8 mouse cellular contexts compared by ENCODE assay signal in the genomic region with DNA sequence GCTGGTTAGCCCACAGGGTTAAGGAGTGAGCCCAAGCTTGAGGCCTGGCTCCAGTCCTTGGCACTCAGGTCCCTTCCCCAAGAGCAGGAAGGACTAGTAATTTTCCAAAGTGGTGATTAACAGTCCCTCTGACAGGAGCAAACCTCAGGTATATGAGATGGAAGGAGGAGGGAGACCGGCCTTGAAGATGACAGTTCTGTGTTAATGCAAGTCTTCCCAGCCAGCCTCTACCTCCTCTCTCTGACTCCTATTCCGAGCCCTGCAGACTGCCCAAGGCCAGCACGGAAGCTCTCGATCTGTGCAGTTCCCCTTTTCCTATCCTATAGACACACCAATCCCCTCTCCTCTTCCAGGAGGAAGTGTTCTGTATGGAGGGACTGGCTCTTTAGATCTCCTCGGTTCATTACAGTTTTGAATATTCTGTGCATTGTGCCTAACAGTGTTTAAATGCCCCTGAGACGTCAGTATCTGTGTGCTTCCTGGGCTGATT.
A peak's percentile ranks its signal among the peaks of the same experiment; 100 is the strongest.
DNase-seq lines count a peak whose midpoint lies in the region; ATAC-seq and TF ChIP-seq lines count a peak whose summit lies in the region.
"Had no signal": no experiment of that assay in that cellular context is flagged by ENCODE, and none has a peak within 500 bp of the region (broad histone marks: within the 10 kb centered on the region; RNA-seq: fewer than 3 reads in every experiment).

No protein-coding gene starts in this region.

- peak overlapping the region; percentile 66 for H3K27ac ChIP-seq in kidney, embryonic 15.5 days
- H3K27ac ChIP-seq in kidney, adult 2 months (ENCODE audit: insufficient read depth, low read depth, low read length): no peak overlapping the region
- peak overlapping the region; percentile 44; the same call in 1 of the 2 replicates for H3K27ac ChIP-seq in forebrain, embryonic 14.5 days (ENCODE audit: low read depth, low read length)
- peak overlapping the region; percentile 98 for H3K27ac ChIP-seq in liver, embryonic 15.5 days (replicated peaks)
- H3K27ac ChIP-seq: macrophage had no signal

- no peak overlapping the region for H3K4me3 ChIP-seq in kidney, embryonic 15.5 days (replicated peaks)
- no peak overlapping the region for H3K4me3 ChIP-seq in kidney, adult 2 months (ENCODE audit: insufficient read depth, low read depth, low read length)
- H3K4me3 ChIP-seq in forebrain, embryonic 14.5 days (ENCODE audit: low read depth, low read length): no peak overlapping the region
- H3K4me3 ChIP-seq in liver, embryonic 15.5 days (replicated peaks): peak overlapping the region; percentile 2; the same call in 1 of the 2 replicates

- H3K36me3 ChIP-seq in kidney, embryonic 15.5 days: no peaks in the 10 kb centered on the region
- H3K36me3 ChIP-seq in kidney, adult 2 months (ENCODE audit: control insufficient read depth, insufficient read depth, low read length): no peaks in the 10 kb centered on the region
- H3K36me3 ChIP-seq in forebrain, embryonic 14.5 days (ENCODE audit: control insufficient read depth, insufficient read depth, low read length): no peaks in the 10 kb centered on the region
- no peaks in the 10 kb centered on the region for H3K36me3 ChIP-seq in liver, embryonic 15.5 days (replicated peaks)

- peaks cover 47% of the 10 kb centered on the region for H3K4me1 ChIP-seq in kidney, embryonic 15.5 days
- H3K4me1 ChIP-seq in kidney, adult 2 months (ENCODE audit: control insufficient read depth, insufficient read depth, low read length): no peaks in the 10 kb centered on the region
- peaks cover 14% of the 10 kb centered on the region for H3K4me1 ChIP-seq in forebrain, embryonic 14.5 days (ENCODE audit: control insufficient read depth, insufficient read depth, low read length)
- peaks cover 69% of the 10 kb centered on the region for H3K4me1 ChIP-seq in liver, embryonic 15.5 days (replicated peaks)

- 61% methylated on average over 6 of the region's 6 CpGs for WGBS in kidney, embryonic 15.5 days
- WGBS in kidney, adult 2 months: 83% methylated on average over 6 of the region's 6 CpGs
- WGBS in forebrain, embryonic 14.5 days: 71% methylated on average over 6 of the region's 6 CpGs
- WGBS in liver, embryonic 15.5 days (ENCODE audit: insufficient replicate concordance): 27% methylated on average over 6 of the region's 6 CpGs

- TF ChIP-seq CTCF in kidney, adult 2 months (conservative IDR thresholded peaks at IDR 0.05; ENCODE audit: insufficient read depth, insufficient read length, low read depth, low read length): no peak

- no peak for TF ChIP-seq POLR2A in kidney, adult 2 months (IDR thresholded peaks at IDR 0.05; ENCODE audit: low read depth, low read length)

- no peaks in the 10 kb centered on the region for H3K9me3 ChIP-seq in kidney, embryonic 15.5 days (replicated peaks)
- H3K9me3 ChIP-seq in forebrain, embryonic 14.5 days (replicated peaks; ENCODE audit: control insufficient read depth, low read length): no peaks in the 10 kb centered on the region
- H3K9me3 ChIP-seq in liver, embryonic 15.5 days (replicated peaks): no peaks in the 10 kb centered on the region

- no peaks in the 10 kb centered on the region for H3K27me3 ChIP-seq in kidney, embryonic 15.5 days
- no peaks in the 10 kb centered on the region for H3K27me3 ChIP-seq in kidney, adult 2 months (replicated peaks; ENCODE audit: control insufficient read depth, insufficient read depth, low read length)
- no peaks in the 10 kb centered on the region for H3K27me3 ChIP-seq in forebrain, embryonic 14.5 days (replicated peaks; ENCODE audit: control insufficient read depth, insufficient read depth, low read length)
- H3K27me3 ChIP-seq in liver, embryonic 15.5 days: no peaks in the 10 kb centered on the region

- DNase-seq in kidney, adult 2 months: no peak
- DNase-seq in forebrain, embryonic 14.5 days (ENCODE audit: low spot score): no peak
- no peak for DNase-seq in layer of hippocampus, postnatal 36 days

- no peak overlapping the region for H3K9ac ChIP-seq in kidney, embryonic 15.5 days
- no peak overlapping the region for H3K9ac ChIP-seq in forebrain, embryonic 14.5 days (ENCODE audit: low read length)
- H3K9ac ChIP-seq in liver, embryonic 15.5 days: peak overlapping the region; percentile 50; the same call in 1 of the 2 replicates

- ATAC-seq in kidney, embryonic 15.5 days (replicated peaks; ENCODE audit: low FRiP score): no peak
- ATAC-seq in common myeloid progenitor, adult 5-6 weeks (replicated peaks; ENCODE audit: low read depth, poor library complexity, severe bottlenecking): 0 out of 2 replicates have a peak, but pooled peaks have one; percentile 19
- ATAC-seq in forebrain, embryonic 14.5 days: no peak
- ATAC-seq in liver, embryonic 15.5 days (ENCODE audit: insufficient read depth): no peak
- no peak for ATAC-seq in monocyte, adult 5-6 weeks (replicated peaks; ENCODE audit: insufficient number of reproducible peaks, low FRiP score, low TSS enrichment, poor library complexity, severe bottlenecking)

- no peak overlapping the region for H3K4me2 ChIP-seq in kidney, embryonic 15.5 days
- no peak overlapping the region for H3K4me2 ChIP-seq in forebrain, embryonic 14.5 days (ENCODE audit: low read length)
- peak overlapping the region; percentile 76 for H3K4me2 ChIP-seq in liver, embryonic 15.5 days
